Mouse (Mus musculus): ENCODE results near the gene Ccdc78.
"Not testable (repeated sequence)": the region's sequence is repeated elsewhere in the genome, so short reads cannot be mapped to it uniquely, and the experiment has no call there.

The Ccdc78 gene

DNA sequence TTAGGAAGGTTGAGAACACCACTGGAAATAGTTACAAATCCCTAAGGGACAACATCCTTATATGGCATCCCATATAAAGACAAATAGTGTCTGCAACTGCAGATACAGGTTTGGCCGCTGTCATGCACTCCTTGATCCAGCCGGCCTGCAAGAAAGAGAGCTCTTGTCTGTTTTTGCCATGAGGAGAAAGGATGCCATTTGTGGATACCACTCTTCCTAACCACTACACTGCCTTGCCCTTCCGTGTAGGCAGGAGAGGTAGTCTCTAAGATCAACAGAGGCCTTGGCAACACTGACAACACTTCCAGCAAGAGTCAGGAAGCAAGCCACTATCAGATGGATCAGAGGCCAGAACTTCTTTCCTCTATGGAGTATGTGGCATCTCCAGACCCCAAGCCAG is at the start of gene Ccdc78:
Gene Ccdc78, plus strand, starts transcription at position 301 of the 400 bp plus-strand sequence.
- DNase-seq (ENCODE audit: low spot score) = no peak

DNA sequence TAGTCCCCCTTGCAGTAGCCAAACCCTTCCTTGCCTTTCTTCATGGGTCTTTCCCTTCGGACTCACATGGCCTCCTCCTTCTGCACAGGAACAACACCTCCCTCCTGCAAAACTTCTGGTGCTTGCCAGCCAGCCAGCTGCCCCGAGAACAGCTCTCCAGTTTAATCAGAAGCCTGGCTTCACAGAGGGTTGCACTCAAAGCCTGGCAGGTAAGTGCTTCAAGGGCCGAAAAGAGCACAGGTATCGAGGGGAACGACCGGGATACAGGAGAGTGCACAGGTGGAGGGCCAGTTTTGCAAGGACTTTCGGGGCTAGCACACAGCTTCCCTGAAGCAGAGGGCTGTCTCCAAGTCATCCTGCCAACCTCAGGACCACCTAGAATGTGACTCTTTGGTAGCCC is 47.5 kb upstream of the Ccdc78 start:
- no peak for DNase-seq (ENCODE audit: low spot score)

DNA sequence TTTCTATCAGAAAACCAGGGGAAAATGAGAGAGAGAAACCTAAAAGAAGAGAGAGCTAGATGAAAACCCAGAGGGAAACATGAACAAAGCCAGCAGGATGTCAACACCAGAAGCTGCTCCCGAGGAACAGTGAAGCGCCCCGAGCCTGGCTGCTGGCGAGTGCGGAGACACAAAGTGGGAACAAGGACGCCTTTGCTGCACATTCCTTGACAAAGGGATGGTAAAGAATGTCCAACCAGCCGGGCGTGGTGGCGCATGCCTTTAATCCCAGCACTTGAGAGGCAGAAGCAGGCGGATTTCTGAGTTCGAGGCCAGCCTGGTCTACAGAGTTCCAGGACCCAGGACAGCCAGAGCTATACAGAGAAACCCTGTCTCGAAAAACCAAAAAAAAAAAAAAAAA is 44.9 kb upstream of the Ccdc78 start:
- not testable (repeated sequence) for DNase-seq (ENCODE audit: low spot score)

DNA sequence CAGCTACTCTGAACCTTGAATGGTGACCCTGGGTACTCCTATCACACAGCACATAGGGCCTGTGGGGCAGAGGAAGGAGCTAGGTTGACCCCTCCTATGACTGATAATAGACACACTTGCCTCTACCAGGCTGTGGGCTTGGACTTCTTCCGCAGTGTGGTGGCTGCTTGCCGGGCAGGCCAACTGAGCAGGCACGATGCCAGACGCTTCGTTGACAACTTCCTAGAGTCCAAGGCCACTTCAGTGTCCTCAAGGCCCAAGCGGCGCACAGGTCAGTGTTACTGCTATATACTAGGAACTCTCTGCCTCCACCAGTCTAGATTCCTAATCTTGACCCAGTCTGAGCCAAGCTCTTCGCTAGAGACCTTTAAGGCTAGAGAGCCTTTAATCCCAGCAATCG is 42.5 kb upstream of the Ccdc78 start:
- peak; percentile 69 for DNase-seq (ENCODE audit: low spot score)

DNA sequence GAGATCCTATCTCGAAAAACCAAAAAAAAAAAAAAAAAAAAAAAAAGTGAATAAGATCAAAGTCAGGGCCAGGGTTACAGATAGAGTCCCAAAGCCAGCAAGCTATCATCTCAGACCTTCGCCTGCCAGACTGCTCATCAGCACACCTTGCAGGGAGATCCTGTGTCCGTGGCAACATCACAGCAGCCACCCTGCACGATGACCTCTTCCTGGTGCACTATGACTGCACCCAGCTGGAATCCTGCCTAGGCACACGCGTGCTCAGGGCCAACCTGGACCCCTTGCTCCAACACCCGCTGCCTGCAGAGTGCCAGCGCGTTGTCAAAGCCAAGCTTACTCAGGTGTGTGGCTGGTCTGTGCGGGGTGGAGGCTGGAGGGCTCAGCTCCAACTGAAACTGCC is 42.1 kb upstream of the Ccdc78 start:
- DNase-seq (ENCODE audit: low spot score) = no peak

DNA sequence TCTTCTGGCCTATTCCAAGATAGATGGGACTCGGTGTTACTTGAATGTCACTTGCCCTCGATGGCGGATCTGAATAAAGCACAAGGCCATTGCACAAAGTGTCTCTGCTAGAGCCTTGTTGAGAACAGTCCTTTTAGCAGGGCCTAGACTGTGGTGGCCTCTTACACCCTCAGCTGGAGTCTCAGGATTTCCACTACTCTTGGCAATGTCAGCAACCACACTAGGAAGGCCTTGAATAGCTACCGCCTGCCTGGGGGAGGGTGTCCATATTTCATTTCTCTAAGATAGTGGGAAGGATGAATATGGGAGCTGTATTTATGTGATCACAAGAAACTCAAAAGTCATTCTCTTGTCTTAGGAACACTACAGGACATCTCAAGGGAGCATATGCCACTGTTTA is 38.1 kb upstream of the Ccdc78 start:
- no peak for DNase-seq (ENCODE audit: low spot score)

DNA sequence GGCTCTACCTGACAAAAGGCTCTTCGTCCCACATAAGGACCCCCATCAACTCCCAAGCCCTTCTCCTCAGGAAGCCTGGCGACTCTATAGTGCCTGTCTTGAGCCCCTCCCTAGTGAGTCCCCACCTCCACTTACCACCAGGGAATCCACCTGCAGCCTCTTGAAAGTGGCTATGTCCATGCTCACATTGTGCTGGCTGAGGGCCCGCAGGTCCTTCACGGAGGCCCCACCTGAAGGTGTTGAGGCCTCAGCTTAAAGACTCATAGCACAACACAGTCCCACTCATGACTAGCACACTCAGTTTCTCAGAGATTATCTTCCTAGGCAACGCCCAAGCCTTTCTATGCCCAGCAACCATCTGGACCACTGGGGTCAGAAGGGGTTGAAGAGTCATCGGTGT is 37.1 kb upstream of the Ccdc78 start:
- DNase-seq (ENCODE audit: low spot score) = no peak

DNA sequence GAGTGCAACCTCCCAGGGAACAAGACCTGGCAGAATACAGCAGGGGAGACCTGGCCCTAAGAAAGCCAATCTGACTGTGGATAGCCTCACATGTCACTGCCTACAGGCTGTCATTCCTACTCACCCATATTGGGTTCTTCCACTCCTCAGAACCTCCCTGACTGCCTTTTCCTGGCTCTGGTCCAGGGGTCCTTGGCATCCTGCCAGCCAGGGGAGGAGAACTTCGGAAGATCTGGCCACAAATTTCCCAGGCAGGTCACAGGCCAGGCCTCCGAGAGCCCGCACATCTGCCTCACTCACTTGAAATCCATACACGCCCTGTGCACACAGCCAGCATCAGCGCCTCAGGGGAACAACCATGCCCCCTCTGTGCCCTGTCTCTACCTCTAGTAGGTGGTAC is 34.9 kb upstream of the Ccdc78 start:
- peak; percentile 92 for DNase-seq (ENCODE audit: low spot score)

DNA sequence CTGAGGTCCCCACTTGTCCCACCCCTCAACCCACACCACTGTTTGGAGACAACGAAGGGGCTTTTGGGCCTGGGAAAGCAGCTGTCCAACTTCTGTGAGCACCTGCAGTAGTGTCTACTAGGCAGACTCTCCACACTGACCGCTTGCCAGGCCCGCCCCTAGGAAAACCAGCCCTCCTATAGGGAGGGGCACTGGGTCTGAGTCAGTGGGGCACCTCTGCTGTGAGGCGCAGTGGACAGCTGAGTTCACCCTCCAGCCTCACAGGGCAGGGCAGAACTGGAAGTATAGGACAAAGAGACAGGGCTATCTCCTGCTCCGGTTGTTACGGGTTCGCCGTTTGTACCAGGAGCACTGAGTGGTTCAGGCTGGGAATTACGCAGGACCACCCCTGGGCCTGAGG is 32.1 kb upstream of the Ccdc78 start, which contains the start of gene Msln:
Gene Msln, minus strand, starts transcription at position 138 of the 400 bp plus-strand sequence.
- DNase-seq (ENCODE audit: low spot score) = no peak

DNA sequence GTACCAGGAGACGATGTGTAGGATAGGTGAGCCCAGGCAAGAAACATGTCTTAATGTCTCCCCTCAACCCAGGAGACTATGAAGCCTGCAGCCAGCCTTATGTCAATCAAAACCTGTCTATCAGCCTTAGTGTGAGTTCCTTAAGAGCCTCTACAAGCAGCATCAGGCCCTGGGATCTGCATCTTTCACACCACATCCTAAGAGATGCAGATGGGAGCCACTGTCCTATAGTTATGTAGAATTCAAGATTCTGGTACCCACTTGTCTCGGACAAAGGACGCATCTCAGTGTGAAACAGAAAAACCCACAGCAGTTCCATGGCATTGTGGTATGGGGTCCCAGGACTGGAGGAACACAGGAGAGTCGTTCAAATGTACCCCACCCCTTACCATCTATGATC is 31.3 kb upstream of the Ccdc78 start:
- DNase-seq (ENCODE audit: low spot score) = no peak

DNA sequence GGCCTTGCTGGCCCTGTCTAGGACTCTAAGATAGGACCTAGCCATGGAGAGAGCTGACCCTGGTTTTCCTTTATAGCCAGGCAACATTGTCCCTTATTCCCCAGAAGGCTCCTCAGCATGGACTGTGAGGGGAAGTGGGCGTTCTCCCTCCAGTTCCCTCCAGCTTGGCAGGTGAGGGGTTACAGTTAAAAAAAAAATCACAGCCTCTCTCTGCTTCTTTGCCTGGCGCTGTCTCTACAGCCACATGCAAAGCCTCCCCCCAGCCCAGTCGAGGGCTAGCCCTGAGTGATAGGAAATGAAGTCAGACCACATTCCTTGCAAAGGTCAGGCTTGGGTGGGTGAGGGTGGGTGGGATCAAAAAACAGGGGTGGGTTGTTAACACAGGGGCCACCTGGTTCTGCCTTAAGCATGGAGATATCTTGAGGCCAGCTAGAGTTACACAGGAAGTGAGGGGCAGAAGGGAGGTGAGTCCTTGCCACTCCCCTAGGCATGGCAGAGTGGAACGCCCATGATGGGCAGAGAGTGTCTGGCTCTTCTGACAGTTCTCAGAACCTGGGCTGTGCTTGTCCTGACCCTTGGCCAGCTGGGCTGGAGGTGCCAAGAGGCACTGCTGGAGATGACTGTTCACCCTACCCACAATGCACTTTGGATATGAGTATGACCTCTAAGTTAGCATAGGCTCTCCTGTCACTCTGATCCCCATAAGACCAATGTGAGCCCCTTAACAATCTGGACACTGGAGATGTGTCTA is 30.6 kb upstream of the Ccdc78 start:
- DNase-seq (ENCODE audit: low spot score) = no peak

DNA sequence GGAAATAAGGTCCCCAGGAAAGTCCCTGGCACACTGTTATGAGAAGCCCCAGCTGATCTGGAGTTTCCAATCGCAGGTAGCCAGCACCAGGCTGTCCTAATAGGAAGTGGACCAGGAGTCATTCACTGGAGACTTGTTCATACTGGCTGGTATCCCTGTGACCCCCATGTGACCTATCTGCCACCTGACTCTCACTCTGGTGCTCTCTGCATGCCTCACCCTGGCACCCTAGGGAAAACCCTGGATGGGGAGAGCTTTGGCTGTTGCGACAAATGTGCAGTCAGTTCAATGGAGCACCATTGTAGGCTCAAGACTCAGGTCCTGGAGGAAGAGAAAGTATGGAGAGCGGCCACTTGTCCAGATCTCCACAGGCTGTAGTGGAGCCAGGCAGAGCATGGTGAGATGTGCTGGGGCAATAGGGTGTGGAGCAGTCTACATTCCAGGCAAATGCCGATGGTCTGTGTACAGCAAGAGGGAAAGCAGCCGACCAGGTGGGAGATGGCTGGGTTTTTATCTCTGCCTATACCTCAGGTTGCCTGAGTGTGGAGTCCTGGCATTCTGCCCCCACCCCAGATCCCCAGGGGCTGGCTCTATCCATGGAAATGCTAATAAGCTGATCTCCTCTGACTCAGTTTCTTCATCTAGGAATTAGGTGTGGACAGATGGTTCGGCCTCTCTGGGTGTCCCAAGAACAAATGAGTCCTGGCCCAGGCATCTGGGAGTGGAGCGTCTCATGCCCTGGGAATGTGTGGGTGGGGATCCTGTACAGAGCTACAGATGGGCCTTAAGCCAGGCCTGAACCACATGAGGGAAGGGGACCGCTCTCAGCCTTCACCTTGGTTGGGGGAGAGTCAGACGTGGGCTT is 29.8 kb upstream of the Ccdc78 start:
- no peak for DNase-seq (ENCODE audit: low spot score)

DNA sequence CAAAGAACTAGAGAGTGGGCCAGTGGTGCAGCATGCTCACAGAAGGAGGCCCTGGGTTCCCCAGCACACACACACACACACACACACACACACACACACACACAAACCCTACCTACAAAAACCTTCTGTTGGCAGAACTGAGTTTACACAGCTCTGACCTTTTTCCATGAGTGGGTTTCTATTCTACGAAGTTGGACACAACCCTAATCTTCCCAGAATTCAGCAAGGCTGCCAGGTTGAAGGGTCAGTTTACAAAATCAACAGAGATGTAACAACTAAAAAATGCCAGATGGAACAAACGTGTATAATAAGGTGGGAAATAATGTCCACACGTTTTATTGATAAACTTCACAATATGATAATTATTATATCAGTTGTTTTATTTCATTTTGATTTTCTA is 28.7 kb upstream of the Ccdc78 start:
- DNase-seq (ENCODE audit: low spot score) = no peak

DNA sequence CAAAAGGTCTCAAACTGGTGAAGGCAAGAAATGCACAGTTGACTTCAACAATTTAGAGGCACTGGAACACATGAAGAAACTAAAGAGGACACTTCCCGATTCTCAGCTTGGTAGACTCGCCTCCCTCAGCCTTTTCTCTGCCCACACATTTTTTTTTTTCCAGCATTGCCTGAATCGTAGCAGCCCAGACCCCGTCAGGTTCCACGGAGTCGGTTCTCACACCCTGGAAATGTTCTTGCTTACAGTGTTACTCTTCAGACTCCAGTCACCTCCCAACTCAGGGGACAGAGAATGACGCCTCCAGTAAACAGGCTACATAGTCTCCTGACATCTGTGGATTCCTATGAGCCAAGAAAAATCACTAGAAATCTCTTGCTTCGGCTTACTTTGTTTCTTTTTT is 26.2 kb upstream of the Ccdc78 start:
- DNase-seq (ENCODE audit: low spot score) = no peak

DNA sequence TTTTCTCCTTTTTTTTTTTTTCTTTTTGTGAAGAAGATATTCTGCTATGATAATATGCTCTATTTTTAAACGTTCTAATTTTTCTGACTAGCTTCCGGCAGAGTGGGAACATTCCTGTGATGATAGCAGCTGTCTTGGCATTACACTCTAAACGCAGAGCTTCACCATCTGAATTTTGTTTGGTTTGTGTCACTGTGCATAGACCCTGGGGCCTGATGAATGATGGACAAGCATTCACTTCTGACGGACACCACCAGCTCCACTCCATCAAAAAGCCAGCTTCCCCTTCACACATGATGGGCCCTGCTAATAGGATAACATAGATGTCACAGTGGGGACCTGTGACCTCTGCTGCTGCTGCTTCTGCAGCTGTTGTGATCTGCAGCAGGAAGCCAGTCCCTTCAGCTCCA is 24.8 kb upstream of the Ccdc78 start:
- DNase-seq (ENCODE audit: low spot score) = no peak

DNA sequence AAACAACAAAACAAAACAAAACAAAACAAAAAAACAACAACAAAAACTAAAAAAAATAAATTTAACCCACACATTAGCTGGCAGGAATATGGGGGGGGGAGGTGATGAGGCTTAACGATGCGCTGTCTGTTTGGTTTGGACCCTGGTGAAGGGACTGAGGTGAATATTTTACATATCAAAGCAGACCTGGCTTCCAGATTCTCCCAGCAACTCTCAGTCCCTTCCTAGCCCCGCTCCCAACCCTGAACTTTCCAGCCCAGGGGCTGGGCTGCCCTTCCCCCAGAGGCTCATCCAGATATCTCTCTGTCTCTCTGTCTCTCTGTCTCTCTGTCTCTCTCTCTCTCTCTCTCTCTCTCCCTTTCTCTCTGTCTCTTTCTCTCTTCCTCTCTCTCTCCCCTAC is 23.8 kb upstream of the Ccdc78 start:
- DNase-seq (ENCODE audit: low spot score) = no peak

DNA sequence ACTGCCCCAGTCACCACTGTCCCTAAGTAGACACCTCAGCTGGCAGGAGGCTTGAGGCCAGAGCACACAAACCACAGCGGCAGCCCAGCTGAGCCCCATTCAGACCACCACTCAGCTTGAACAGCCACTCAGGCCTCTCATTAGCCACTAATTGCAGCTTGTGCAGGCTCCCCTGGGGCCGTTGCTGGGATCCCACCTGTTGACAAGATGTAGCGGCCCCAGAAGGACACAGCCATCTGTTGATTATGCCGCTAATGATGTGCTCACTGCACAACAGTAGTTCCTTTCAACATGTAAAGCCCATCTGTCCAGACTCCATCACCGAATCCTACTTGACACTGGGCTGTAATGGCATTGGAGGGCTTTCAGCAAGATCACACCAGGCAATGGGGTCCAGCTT is 20.5 kb upstream of the Ccdc78 start:
- no peak for DNase-seq (ENCODE audit: low spot score)

DNA sequence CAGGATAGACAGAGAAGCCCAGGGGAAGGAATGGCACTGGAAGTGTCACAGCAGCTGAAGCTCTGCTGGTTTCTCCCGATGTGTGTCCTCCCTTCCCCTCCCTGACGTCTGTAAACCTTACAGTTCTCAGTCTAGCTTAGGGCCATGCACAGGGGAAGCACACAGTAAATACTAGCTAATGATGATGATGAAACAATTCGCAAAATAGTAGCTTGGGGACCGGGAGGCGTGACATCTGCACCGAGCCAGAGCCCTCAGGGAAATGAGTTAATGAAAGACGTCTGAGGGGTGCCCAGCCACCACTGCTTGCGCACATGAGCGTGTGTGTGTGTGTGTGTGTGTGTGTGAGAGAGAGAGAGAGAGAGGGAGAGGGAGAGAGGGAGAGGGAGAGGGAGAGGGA is 17.0 kb upstream of the Ccdc78 start:
- DNase-seq (ENCODE audit: low spot score) = no peak

DNA sequence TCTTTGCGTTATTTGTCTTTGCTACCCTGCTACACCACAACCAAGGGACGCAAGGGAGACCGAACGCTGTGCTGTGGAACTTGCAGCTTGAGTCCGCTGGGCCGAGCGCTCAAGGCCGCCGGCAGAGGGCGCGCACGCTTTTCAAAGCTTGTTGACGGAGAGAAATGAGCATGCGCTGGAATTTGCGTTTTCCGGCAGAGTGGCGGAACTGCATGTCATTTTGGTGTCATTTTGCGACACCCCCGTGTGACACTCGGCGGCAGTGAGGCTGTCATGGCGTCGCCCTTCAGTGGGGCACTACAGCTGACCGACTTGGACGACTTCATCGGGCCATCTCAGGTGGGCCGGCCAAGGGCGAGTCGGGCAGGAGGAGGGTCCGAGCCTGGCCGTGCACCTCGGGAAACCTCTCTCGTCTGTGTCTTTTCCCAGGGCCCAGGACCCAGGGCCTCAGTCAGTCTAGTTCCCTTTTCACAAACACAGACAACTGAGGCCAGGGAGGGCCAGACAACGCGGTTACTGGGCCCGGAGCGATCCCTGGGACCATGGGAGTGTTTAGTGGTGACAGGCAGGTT is 12.7 kb upstream of the Ccdc78 start, which contains the start of gene Narfl:
Gene Narfl, plus strand, starts transcription at position 228 of the 572 bp plus-strand sequence.
- DNase-seq (ENCODE audit: low spot score) = peak; percentile 99

DNA sequence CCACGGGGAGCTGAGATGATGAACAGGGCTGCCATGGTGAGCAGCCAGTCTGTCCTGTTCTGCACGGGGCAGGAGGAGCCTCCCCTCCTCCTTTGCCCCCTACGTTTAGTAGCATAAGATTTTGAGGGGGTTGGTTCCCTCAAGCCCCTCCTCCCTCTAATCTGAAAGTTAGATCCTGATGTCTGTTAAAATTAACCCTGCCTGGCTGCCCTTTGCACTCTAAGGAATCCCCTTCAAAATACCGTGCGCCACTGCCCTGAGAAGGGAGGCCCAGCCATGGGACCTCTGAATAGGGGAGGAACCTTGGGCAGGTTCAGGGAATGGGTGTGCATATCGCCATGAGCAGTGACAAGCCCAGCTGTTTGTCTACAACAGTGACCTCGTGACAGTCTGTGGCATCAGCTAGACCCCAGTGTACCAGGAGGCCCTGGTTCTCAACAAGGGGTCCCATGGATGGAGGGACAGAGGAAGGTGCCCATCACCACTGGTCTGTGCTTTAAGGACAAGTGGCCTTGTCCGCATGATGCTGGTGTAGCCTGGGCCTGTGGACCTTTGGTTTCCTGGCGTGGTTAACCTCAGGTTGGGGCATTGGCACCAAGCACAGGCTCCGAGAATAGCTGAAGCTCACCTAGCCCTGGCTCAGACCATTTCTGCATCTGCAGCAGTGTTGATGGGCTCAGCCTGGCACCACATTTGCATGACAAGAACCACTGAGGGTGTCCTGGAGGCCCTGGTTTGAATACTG is 10.9 kb upstream of the Ccdc78 start:
- DNase-seq (ENCODE audit: low spot score) = no peak

DNA sequence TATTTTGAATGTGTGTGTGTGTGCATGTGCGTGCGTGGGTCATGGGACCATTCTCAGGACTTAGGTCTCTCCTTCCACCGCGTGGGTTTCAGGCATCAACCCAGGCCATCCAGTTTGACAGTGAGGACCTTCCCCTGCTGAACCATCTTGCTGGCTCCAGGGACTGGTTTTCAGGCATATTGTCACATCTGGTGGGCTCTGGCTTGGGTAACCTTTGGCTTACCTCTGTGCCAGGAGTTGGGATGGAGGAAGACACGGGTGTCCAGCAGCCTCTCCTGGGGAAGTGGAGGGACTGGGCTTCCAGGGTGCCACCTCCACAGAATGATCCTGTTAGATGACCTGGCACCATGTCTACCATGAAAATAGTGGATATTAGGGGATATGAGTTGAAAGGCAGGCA is 8.4 kb upstream of the Ccdc78 start:
- no peak for DNase-seq (ENCODE audit: low spot score)

DNA sequence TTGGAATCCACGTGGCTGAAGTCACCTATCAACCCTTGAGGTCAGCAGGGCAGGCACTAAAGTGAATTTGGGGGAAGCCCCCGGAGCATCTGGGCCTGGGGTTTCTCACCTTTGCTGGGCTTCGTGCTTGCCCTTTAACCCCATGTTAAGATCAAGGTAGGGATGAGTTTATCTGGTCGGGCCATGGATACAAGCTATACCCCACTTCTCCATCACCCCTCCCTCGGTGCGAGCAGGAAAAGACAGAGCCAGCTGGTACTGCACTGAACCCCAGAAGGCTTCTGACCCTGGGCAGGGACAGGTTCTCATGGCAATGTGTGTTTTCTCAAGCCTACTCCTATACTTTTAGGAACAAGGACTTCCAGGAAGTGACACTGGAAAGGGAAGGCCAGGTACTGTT is 5.0 kb upstream of the Ccdc78 start:
- no peak for DNase-seq (ENCODE audit: low spot score)
